Mouse (Mus musculus): ENCODE measurements around the gene Tulp2.
A peak's percentile ranks its signal among the peaks of the same experiment; 100 is the strongest.

The Tulp2 gene

GRCm38 (mm10) chr7:45553519-45553918 lies 71.8 kb downstream of the Tulp2 start:
- no peak for DNase-seq (ENCODE audit: low spot score in 2 of 2)

- DNase-seq (ENCODE audit: low spot score in 2 of 2): no peak
Measured at GRCm38 (mm10) chr7:45553990-45554389, 72.3 kb downstream of the Tulp2 start.

GRCm38 (mm10) chr7:45554744-45555143 lies 73.1 kb downstream of the Tulp2 start, which contains the start of gene Hsd17b14:
Hsd17b14 (plus strand) TSS chr7:45554893.
- DNase-seq (ENCODE audit: low spot score in 2 of 2): no peak

- peak in 1 of 2 experiments; percentile 80 for DNase-seq (ENCODE audit: low spot score in 2 of 2)
Measured at GRCm38 (mm10) chr7:45555787-45556186, 74.1 kb downstream of the Tulp2 start.

GRCm38 (mm10) chr7:45558907-45559306 lies 77.2 kb downstream of the Tulp2 start:
- no peak for DNase-seq (ENCODE audit: low spot score in 2 of 2)

- DNase-seq (ENCODE audit: low spot score in 2 of 2): no peak
Measured at GRCm38 (mm10) chr7:45560241-45560640, 78.6 kb downstream of the Tulp2 start.

- DNase-seq (ENCODE audit: low spot score in 2 of 2): peak; percentile 59 to 84
Measured at GRCm38 (mm10) chr7:45560843-45561623, 79.4 kb downstream of the Tulp2 start.

GRCm38 (mm10) chr7:45561624-45562520 lies 80.2 kb downstream of the Tulp2 start:
- DNase-seq (ENCODE audit: low spot score in 2 of 2): no peak

GRCm38 (mm10) chr7:45564811-45565210 lies 83.1 kb downstream of the Tulp2 start:
- DNase-seq (ENCODE audit: low spot score in 2 of 2): no peak

- DNase-seq (ENCODE audit: low spot score in 2 of 2): no peak
Measured at GRCm38 (mm10) chr7:45565446-45565845, 83.8 kb downstream of the Tulp2 start.

GRCm38 (mm10) chr7:45567112-45567779 lies 85.6 kb downstream of the Tulp2 start:
- DNase-seq (ENCODE audit: low spot score in 2 of 2): no peak

GRCm38 (mm10) chr7:45567780-45568516 lies 86.3 kb downstream of the Tulp2 start:
- peak; percentile 71 to 75 for DNase-seq (ENCODE audit: low spot score in 2 of 2)

- DNase-seq (ENCODE audit: low spot score in 2 of 2): no peak
Measured at GRCm38 (mm10) chr7:45568601-45569473, 87.2 kb downstream of the Tulp2 start.

GRCm38 (mm10) chr7:45570103-45570741 lies 88.5 kb downstream of the Tulp2 start, which contains the start of gene Bcat2:
Bcat2 (plus strand) TSS chr7:45570153.
- DNase-seq (ENCODE audit: low spot score in 2 of 2): peak; percentile 43 to 72

- no peak for DNase-seq (ENCODE audit: low spot score in 2 of 2)
Measured at GRCm38 (mm10) chr7:45571966-45572365, 90.3 kb downstream of the Tulp2 start.
